In the genomic region with DNA sequence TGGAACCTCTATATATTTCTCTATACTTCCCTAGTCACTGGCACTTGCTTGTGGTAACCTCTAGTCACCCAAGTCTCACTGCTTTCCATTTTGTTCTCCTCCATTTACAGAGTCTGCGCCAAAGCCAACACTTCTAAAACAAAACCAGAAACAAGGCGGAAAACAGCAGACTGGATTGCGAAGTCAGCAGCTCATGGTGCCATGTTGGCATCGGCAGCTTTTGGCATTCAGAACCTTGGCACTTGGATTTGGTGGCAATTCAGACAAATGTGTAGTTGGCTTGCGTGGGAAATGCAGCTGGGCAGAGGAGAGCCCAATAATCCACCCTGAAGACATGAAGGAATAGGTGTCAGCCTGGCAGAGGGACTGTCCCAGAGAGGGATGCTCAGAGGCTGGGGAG, we compare ENCODE assay signal across 12 mouse cellular contexts.
"Had no signal": no experiment of that assay in that cellular context is flagged by ENCODE, and none has a peak within 500 bp of the region (broad histone marks: within the 10 kb centered on the region; RNA-seq: fewer than 3 reads in every experiment).

No protein-coding gene starts in this region.

- H3K4me3 ChIP-seq: limb, embryonic 12.5 days; midbrain, embryonic 13.5 days; stomach, embryonic 15.5 days had no signal

- H3K27ac ChIP-seq: limb, embryonic 12.5 days; liver, embryonic 14.5 days; midbrain, embryonic 13.5 days; stomach, embryonic 15.5 days had no signal

- DNase-seq: kidney, adult 9 months; kidney, postnatal 10 days; kidney, postnatal 4 days; liver; lung, adult 2 months; lung, postnatal 36 days; right cerebral cortex, postnatal 14 days; thymus, postnatal 36 days had no signal
